Mouse (Mus musculus): Measurements from ENCODE around the gene Aptx. TPM values are rescaled to one million over a fixed set of nuclear protein-coding genes. Genes with fewer than 3 reads are reported as not detected.

The Aptx gene
- total RNA-seq (2023): 28.2 to 36.1 TPM (median 29.4 TPM) in 4 replicates

GRCm38 (mm10) chr4:40702797-40703709, at the start of gene Aptx:
Gene Aptx (minus strand): TSS chr4:40703194.

DNA sequence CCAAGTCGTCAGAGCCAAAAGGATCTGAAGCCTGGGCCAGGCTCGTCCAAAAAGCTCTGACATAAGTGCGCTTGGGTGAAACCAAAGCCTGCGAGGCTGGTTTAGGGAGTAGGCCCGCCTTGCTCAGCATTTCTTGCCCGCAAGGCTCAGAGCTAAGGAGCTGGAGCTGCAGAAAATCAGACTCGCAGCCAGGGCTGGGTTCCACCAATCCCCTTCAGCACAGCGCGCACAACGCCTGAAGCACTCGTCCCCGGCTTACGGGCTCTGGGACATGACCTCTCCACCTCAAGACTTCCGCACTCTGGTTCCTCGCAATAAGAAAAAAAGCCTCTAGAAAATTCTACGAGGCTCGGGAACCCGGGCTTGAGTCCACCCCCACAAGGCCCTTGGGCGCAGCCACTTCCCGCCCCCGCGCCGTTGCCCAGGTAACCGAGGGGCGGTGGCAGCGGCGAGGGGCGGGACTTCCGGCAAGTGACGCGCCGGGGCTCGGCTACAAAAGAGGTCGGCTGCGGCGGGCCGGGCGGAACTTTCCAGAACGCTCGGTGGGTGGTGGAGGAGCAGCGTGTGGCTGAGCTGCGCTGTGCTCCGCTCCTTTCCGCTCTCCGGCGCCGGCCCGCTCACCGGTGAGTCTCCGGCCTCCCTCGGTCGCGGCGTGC, 19.1 kb upstream of the Aptx start, which contains the start of gene Dnaja1:
TSS of gene Dnaja1 (plus strand) at position 140 of the 656 bp plus-strand sequence.

Other genes with a start within 250 kb of the Aptx start
- not detected in 4 replicates for gene Tmem215, start 231.0 kb downstream of the Aptx start, total RNA-seq (2023)
- gene Dnaja1, start 19.0 kb upstream of the Aptx start, total RNA-seq (2023): 419 to 597 TPM (median 444 TPM) in 4 replicates
- 70.1 to 87.0 TPM (median 85.7 TPM) in 4 replicates for gene Smu1, start 54.7 kb upstream of the Aptx start, total RNA-seq (2023)
- 46.1 to 51.5 TPM (median 47.3 TPM) in 4 replicates for gene B4galt1, start 150.8 kb upstream of the Aptx start, total RNA-seq (2023)
- not detected in 4 replicates for gene Spink4, start 216.9 kb upstream of the Aptx start, total RNA-seq (2023)
- gene Bag1, start 245.1 kb upstream of the Aptx start, total RNA-seq (2023): 66.0 to 76.4 TPM (median 72.0 TPM) in 4 replicates
- gene Chmp5, start 245.2 kb upstream of the Aptx start, total RNA-seq (2023): 37.5 to 40.9 TPM (median 38.4 TPM) in 4 replicates

Measured in B cell, adult 62 days (primary cell).